Mouse (Mus musculus): ENCODE measurements around the gene Brd3os. TPM values are rescaled to one million over a fixed set of nuclear protein-coding genes. Genes with fewer than 3 reads are reported as not detected.

The Brd3os gene
- 0.20 TPM for polyA plus RNA-seq (2017; shearing (Covaris generic))

GRCm38 (mm10) chr2:27441767-27442707 lies at the start of gene Brd3os:
Gene Brd3os (plus strand): TSS chr2:27442324.

GRCm38 (mm10) chr2:27426855-27427457 lies 15.2 kb upstream of the Brd3os start, which contains the start of gene Vav2:
Gene Vav2 (minus strand): TSS chr2:27427033.

Other genes with a start within 250 kb of the Brd3os start
- 0.36 TPM for gene Sardh, start 194.0 kb upstream of the Brd3os start, polyA plus RNA-seq (2017; shearing (Covaris generic))
- gene Vav2, start 15.3 kb upstream of the Brd3os start, polyA plus RNA-seq (2017; shearing (Covaris generic)): 1.9 TPM
- 29.3 TPM for gene Brd3, start 65.3 kb downstream of the Brd3os start, polyA plus RNA-seq (2017; shearing (Covaris generic))
- gene Wdr5, start 72.8 kb downstream of the Brd3os start, polyA plus RNA-seq (2017; shearing (Covaris generic)): 28.6 TPM
- 8.9 TPM for gene Rxra, start 234.1 kb downstream of the Brd3os start, polyA plus RNA-seq (2017; shearing (Covaris generic))

Data from effector memory CD4-positive, alpha-beta T cell, adult 5 months (primary cell).